Mouse (Mus musculus) heart, embryonic 15.5 days (tissue): ENCODE measurements around the gene H2-Q7. TPM values are rescaled to one million over a fixed set of nuclear protein-coding genes. Genes with fewer than 3 reads are reported as not detected.
"Not testable (repeated sequence)": the region's sequence is repeated elsewhere in the genome, so short reads cannot be mapped to it uniquely, and the experiment has no call there.

Experiments used
- ATAC-seq: fragments of 200-750 bp; cut with Nextera tagmentation; replicated peaks from 2 replicates; pipeline ENCODE4 v1.8.0; 2017; ENCODE audit warnings: low read depth, moderate TSS enrichment; ENCODE audit not compliant: insufficient number of reproducible peaks, insufficient read depth, low FRiP score
- H3K27ac ChIP-seq: fragments of 300-500 bp; sonication (generic); 2 replicates; pipeline ENCODE4 v1.5.1; 2015; ENCODE audit warnings: mild to moderate bottlenecking, inconsistent platforms
- H3K27me3 ChIP-seq: fragments of 300-500 bp; sonication (generic); 2 replicates; pipeline ENCODE4 v1.6.1; 2015; ENCODE audit warnings: inconsistent platforms
- H3K36me3 ChIP-seq: fragments of 300-500 bp; sonication (generic); 2 replicates; pipeline ENCODE4 v1.6.1; 2015; ENCODE audit warnings: mild to moderate bottlenecking, inconsistent platforms
- H3K4me1 ChIP-seq: fragments of 300-500 bp; sonication (generic); replicated peaks from 2 replicates; pipeline ENCODE4 v1.6.1; 2015; ENCODE audit warnings: inconsistent platforms
- H3K4me2 ChIP-seq: fragments of 300-500 bp; sonication (generic); 2 replicates; pipeline ENCODE4 v1.6.1; 2015; ENCODE audit warnings: inconsistent platforms, mild to moderate bottlenecking, moderate library complexity
- H3K4me3 ChIP-seq: fragments of 300-500 bp; sonication (generic); 2 replicates; pipeline ENCODE4 v1.5.1; 2015; ENCODE audit warnings: mild to moderate bottlenecking, inconsistent platforms
- H3K9ac ChIP-seq: fragments of 300-500 bp; sonication (generic); 2 replicates; pipeline ENCODE4 v1.6.1; 2015; ENCODE audit warnings: mild to moderate bottlenecking, inconsistent platforms
- H3K9me3 ChIP-seq: fragments of 300-500 bp; sonication (generic); replicated peaks from 2 replicates; pipeline ENCODE4 v1.6.1; 2016; ENCODE audit warnings: inconsistent platforms
- WGBS: fragments of 180-500 bp; shearing (Covaris S2); methylation state at CpG from one replicate; pipeline ENCODE4 v1.1.7; 2015; ENCODE audit warnings: mixed read lengths; 5-methylcytosine and 5-hydroxymethylcytosine counted together
- polyA plus RNA-seq: library from polyadenylated mRNA; unstranded; fragments of >200 nt; fragmentation: Nextera tagmentation; extraction: Ambion mirVana; gene quantifications from 2 replicates; pipeline ENCODE4 v1.2.1, GENCODE M21; 2015

The H2-Q7 gene
- polyA plus RNA-seq, 1 experiment from 2014 or later: 0.98 TPM

GRCm38 (mm10) chr17:35422360-35422759, 16.6 kb upstream of the H2-Q7 start:
- not testable (repeated sequence) for H3K36me3 ChIP-seq, ATAC-seq, H3K4me3 ChIP-seq, H3K9ac ChIP-seq, H3K4me2 ChIP-seq, H3K27ac ChIP-seq, H3K9me3 ChIP-seq
- H3K4me1 ChIP-seq: peaks cover 11% of the 10 kb centered on the region
- 89% methylated on average over 5 of the region's 5 CpGs for WGBS
- H3K27me3 ChIP-seq: peaks cover 45% of the 10 kb centered on the region

GRCm38 (mm10) chr17:35423131-35423810, 15.7 kb upstream of the H2-Q7 start:
- not testable (repeated sequence) for H3K27ac ChIP-seq, H3K36me3 ChIP-seq, H3K9ac ChIP-seq, ATAC-seq, H3K4me2 ChIP-seq, H3K4me3 ChIP-seq, H3K9me3 ChIP-seq
- WGBS: 59% methylated on average over 3 of the region's 3 CpGs
- Histone ChIP-seq H3K4me1 (peaks cover 11% of the 10 kb centered on the region), H3K27me3 (peaks cover 48% of the 10 kb centered on the region)

- H3K4me2 ChIP-seq, H3K27ac ChIP-seq, H3K36me3 ChIP-seq, ATAC-seq, H3K9me3 ChIP-seq, H3K9ac ChIP-seq, H3K4me3 ChIP-seq: not testable (repeated sequence)
- peaks cover 11% of the 10 kb centered on the region for H3K4me1 ChIP-seq
- 80% methylated on average over 3 of the region's 3 CpGs for WGBS
- peaks cover 47% of the 10 kb centered on the region for H3K27me3 ChIP-seq
Observed at GRCm38 (mm10) chr17:35424106-35424505, 14.8 kb upstream of the H2-Q7 start.

- Histone ChIP-seq H3K27me3 (peaks cover 47% of the 10 kb centered on the region), H3K4me3 (peak within 1 kb of the TSS; percentile 41), H3K4me1 (peaks cover 11% of the 10 kb centered on the region), H3K4me2 (peak within 1 kb of the TSS; percentile 63)
- not testable (repeated sequence) for H3K9me3 ChIP-seq, H3K36me3 ChIP-seq, H3K9ac ChIP-seq, H3K27ac ChIP-seq
- 3% methylated on average over 57 of the region's 66 CpGs for WGBS
- peak; percentile 48; the same call in 1 of the 2 replicates for ATAC-seq
Observed at GRCm38 (mm10) chr17:35424624-35425416, 14.1 kb upstream of the H2-Q7 start, which contains the start of gene H2-Q6. TSS of gene H2-Q6 (plus strand) at chr17:35424850.

- H3K36me3 ChIP-seq, H3K9me3 ChIP-seq, ATAC-seq, H3K27ac ChIP-seq, H3K9ac ChIP-seq: not testable (repeated sequence)
- Histone ChIP-seq H3K4me1 (peaks cover 11% of the 10 kb centered on the region), H3K4me2 (peak overlapping the region; percentile 63), H3K27me3 (peaks cover 48% of the 10 kb centered on the region), H3K4me3 (peak overlapping the region; percentile 41)
- WGBS: 10% methylated on average over 28 of the region's 28 CpGs
Observed at GRCm38 (mm10) chr17:35425474-35425873, 13.5 kb upstream of the H2-Q7 start.

GRCm38 (mm10) chr17:35428883-35429282, 10.1 kb upstream of the H2-Q7 start:
- not testable (repeated sequence) for H3K27ac ChIP-seq, H3K4me2 ChIP-seq, H3K9me3 ChIP-seq, ATAC-seq, H3K36me3 ChIP-seq, H3K9ac ChIP-seq, H3K4me3 ChIP-seq
- H3K27me3 ChIP-seq: peaks cover 40% of the 10 kb centered on the region
- peaks cover 11% of the 10 kb centered on the region for H3K4me1 ChIP-seq
- 79% methylated on average over 6 of the region's 6 CpGs for WGBS

- H3K9me3 ChIP-seq, H3K4me1 ChIP-seq, ATAC-seq, H3K4me3 ChIP-seq, H3K27ac ChIP-seq, H3K4me2 ChIP-seq, H3K36me3 ChIP-seq, H3K9ac ChIP-seq: not testable (repeated sequence)
- H3K27me3 ChIP-seq: peaks cover 32% of the 10 kb centered on the region
- 80% methylated on average over 6 of the region's 6 CpGs for WGBS
Observed at GRCm38 (mm10) chr17:35430671-35431070, 8.3 kb upstream of the H2-Q7 start.

- WGBS: 76% methylated on average over 3 of the region's 3 CpGs
- not testable (repeated sequence) for H3K27ac ChIP-seq, H3K4me1 ChIP-seq, H3K36me3 ChIP-seq, H3K4me2 ChIP-seq, ATAC-seq, H3K4me3 ChIP-seq, H3K9ac ChIP-seq, H3K9me3 ChIP-seq
- peaks cover 28% of the 10 kb centered on the region for H3K27me3 ChIP-seq
Observed at GRCm38 (mm10) chr17:35432167-35432566, 6.8 kb upstream of the H2-Q7 start.

- ATAC-seq, H3K4me1 ChIP-seq, H3K36me3 ChIP-seq, H3K9me3 ChIP-seq, H3K4me3 ChIP-seq, H3K9ac ChIP-seq, H3K27ac ChIP-seq, H3K4me2 ChIP-seq: not testable (repeated sequence)
- WGBS: 10% methylated on average over 8 of the region's 8 CpGs
- H3K27me3 ChIP-seq: peaks cover 33% of the 10 kb centered on the region
Observed at GRCm38 (mm10) chr17:35434836-35435235, 4.1 kb upstream of the H2-Q7 start.

- peaks cover 37% of the 10 kb centered on the region for H3K27me3 ChIP-seq
- WGBS: 72% methylated on average over 3 of the region's 3 CpGs
- not testable (repeated sequence) for H3K4me2 ChIP-seq
Observed at GRCm38 (mm10) chr17:35435577-35435976, 3.4 kb upstream of the H2-Q7 start.

GRCm38 (mm10) chr17:35437386-35437936, 1.5 kb upstream of the H2-Q7 start:
- H3K4me3 ChIP-seq, H3K36me3 ChIP-seq, H3K4me1 ChIP-seq, H3K9me3 ChIP-seq, H3K9ac ChIP-seq, H3K27ac ChIP-seq, ATAC-seq, H3K4me2 ChIP-seq: not testable (repeated sequence)
- WGBS: 55% methylated on average over 1 of the region's 1 CpGs
- H3K27me3 ChIP-seq: peaks cover 37% of the 10 kb centered on the region

More at GRCm38 (mm10) chr17:35435577-35435976, 3.4 kb upstream of the H2-Q7 start:
- H3K9ac ChIP-seq, H3K4me3 ChIP-seq, H3K4me1 ChIP-seq, H3K9me3 ChIP-seq, H3K27ac ChIP-seq, ATAC-seq, H3K36me3 ChIP-seq: not testable (repeated sequence)
